Mouse (Mus musculus): ENCODE data around the gene Dvl1. TPM values are rescaled to one million over a fixed set of nuclear protein-coding genes. Genes with fewer than 3 reads are reported as not detected.

The Dvl1 gene
- total and polyA plus RNA-seq, 3 experiments = 56.8 to 60.3 TPM; not detected in 1

GRCm38 (mm10) chr4:155892438-155893211, 45.4 kb downstream of the Dvl1 start:
- H3K27ac ChIP-seq (ENCODE audit: control insufficient read depth, low read depth, low read length) = peak overlapping the region; percentile 20
- peak; percentile 69 for DNase-seq (ENCODE audit: low read depth, low spot score)
- H3K4me1 ChIP-seq (ENCODE audit: control insufficient read depth in 1 of 2, insufficient read depth in 2 of 2, low read length in 2 of 2) = peaks cover 5 to 17% of the 10 kb centered on the region in 2 experiments; a peak in 3 of 4 replicates

GRCm38 (mm10) chr4:155893212-155893690, 46.0 kb downstream of the Dvl1 start:
- peaks cover 50% of the 10 kb centered on the region for H3K79me2 ChIP-seq (ENCODE audit: control insufficient read depth, insufficient read depth, low read length, poor library complexity)
- peaks cover 0 to 4% of the 10 kb centered on the region in 2 experiments; a peak in 3 of 4 replicates for H3K36me3 ChIP-seq (ENCODE audit: control insufficient read depth in 1 of 2, insufficient read depth in 2 of 2, low read length in 2 of 2)
- H3K9me3 ChIP-seq (replicated peaks; ENCODE audit: insufficient read depth, low read length) = no peaks in the 10 kb centered on the region
- H3K4me3 ChIP-seq (ENCODE audit: control insufficient read depth in 1 of 2, insufficient read depth in 1 of 2, low read depth in 2 of 2, low read length in 2 of 2) = peak overlapping the region; percentile 79 to 88
- TF ChIP-seq USF2 (IDR thresholded peaks at IDR 0.05; ENCODE audit: borderline replicate concordance in 1 of 2, insufficient read depth in 1 of 2, low read depth in 1 of 2, low read length in 2 of 2) = no peak
- no peak for TF ChIP-seq MAZ (IDR thresholded peaks at IDR 0.05; ENCODE audit: low read depth, low read length)
- TF ChIP-seq MAX (IDR thresholded peaks at IDR 0.05; ENCODE audit: low read length) = peak; percentile 38; the same call in 1 of the 2 replicates
- TF ChIP-seq SIN3A (IDR thresholded peaks at IDR 0.05; ENCODE audit: low read length) = no peak
- no peak for TF ChIP-seq HCFC1 (IDR thresholded peaks at IDR 0.05; ENCODE audit: low read depth, low read length)
- DNase-seq (ENCODE audit: low read depth, low spot score) = peak; percentile 43
- H3K27ac ChIP-seq (ENCODE audit: control insufficient read depth, low read depth, low read length) = peak overlapping the region; percentile 25; the same call in 1 of the 2 replicates
- no peaks in the 10 kb centered on the region for H3K27me3 ChIP-seq (ENCODE audit: control insufficient read depth in 1 of 2, insufficient read depth in 2 of 2, low read length in 2 of 2)
- peak overlapping the region; percentile 89 for H3K9ac ChIP-seq (ENCODE audit: control insufficient read depth, low read depth, low read length, poor library complexity, severe bottlenecking)
- peaks cover 5 to 17% of the 10 kb centered on the region in 2 experiments; a peak in 3 of 4 replicates for H3K4me1 ChIP-seq (ENCODE audit: control insufficient read depth in 1 of 2, insufficient read depth in 2 of 2, low read length in 2 of 2)

More at GRCm38 (mm10) chr4:155892438-155893211, 45.4 kb downstream of the Dvl1 start:
- Histone ChIP-seq H3K4me3 (ENCODE audit: control insufficient read depth in 1 of 2, insufficient read depth in 1 of 2, low read depth in 2 of 2, low read length in 2 of 2) (peak overlapping the region; percentile 79 to 88), H3K79me2 (ENCODE audit: control insufficient read depth, insufficient read depth, low read length, poor library complexity) (peaks cover 50% of the 10 kb centered on the region), H3K9me3 (replicated peaks; ENCODE audit: insufficient read depth, low read length) (no peaks in the 10 kb centered on the region), H3K9ac (ENCODE audit: control insufficient read depth, low read depth, low read length, poor library complexity, severe bottlenecking) (peak overlapping the region; percentile 89), H3K36me3 (ENCODE audit: control insufficient read depth in 1 of 2, insufficient read depth in 2 of 2, low read length in 2 of 2) (peaks cover 0 to 4% of the 10 kb centered on the region in 2 experiments; a peak in 3 of 4 replicates), H3K27me3 (ENCODE audit: control insufficient read depth in 1 of 2, insufficient read depth in 2 of 2, low read length in 2 of 2) (no peaks in the 10 kb centered on the region)
- TF ChIP-seq EP300 (IDR thresholded peaks at IDR 0.05; ENCODE audit: low read depth in 1 of 2, low read length in 2 of 2) (no peak), KAT2A (conservative IDR thresholded peaks at IDR 0.05; ENCODE audit: low read depth, low read length) (no peak), SIN3A (IDR thresholded peaks at IDR 0.05; ENCODE audit: low read length) (peak; percentile 61), USF2 (IDR thresholded peaks at IDR 0.05; ENCODE audit: borderline replicate concordance in 1 of 2, insufficient read depth in 1 of 2, low read depth in 1 of 2, low read length in 2 of 2) (no peak), CHD2 (IDR thresholded peaks at IDR 0.05; ENCODE audit: low read length) (no peak), POLR2AphosphoS5 (IDR thresholded peaks at IDR 0.05; ENCODE audit: borderline replicate concordance, low read depth, low read length) (no peak), ETS1 (IDR thresholded peaks at IDR 0.05; ENCODE audit: low read depth, low read length) (0 out of 2 replicates have a peak, but pooled peaks have one; percentile 7), BHLHE40 (IDR thresholded peaks at IDR 0.05; ENCODE audit: borderline replicate concordance, low read depth, low read length) (no peak), TBP (IDR thresholded peaks at IDR 0.05; ENCODE audit: low read depth, low read length) (0 out of 2 replicates have a peak, but pooled peaks have one; percentile 32), MYB (IDR thresholded peaks at IDR 0.05; ENCODE audit: low read depth, low read length) (no peak), TCF12 (IDR thresholded peaks at IDR 0.05; ENCODE audit: low read depth, low read length) (no peak), MYC (IDR thresholded peaks at IDR 0.05; ENCODE audit: low read depth, low read length) (0 out of 2 replicates have a peak, but pooled peaks have one; percentile 21), HCFC1 (IDR thresholded peaks at IDR 0.05; ENCODE audit: low read depth, low read length) (peak; percentile 13; the same call in 1 of the 2 replicates), MAX (IDR thresholded peaks at IDR 0.05; ENCODE audit: low read length) (peak; percentile 52; the same call in 1 of the 2 replicates), GATA1 (IDR thresholded peaks at IDR 0.05; ENCODE audit: low read depth, low read length) (no peak), MAFK (IDR thresholded peaks at IDR 0.05; ENCODE audit: borderline replicate concordance, low read depth, low read length) (no peak), GABPA (IDR thresholded peaks at IDR 0.05; ENCODE audit: low read depth, low read length) (no peak), CHD1 (IDR thresholded peaks at IDR 0.05; ENCODE audit: low read depth, low read length) (no peak), ELF1 (IDR thresholded peaks at IDR 0.05; ENCODE audit: low read depth, low read length) (0 out of 2 replicates have a peak, but pooled peaks have one; percentile 6), MXI1 (IDR thresholded peaks at IDR 0.05; ENCODE audit: low read depth, low read length) (peak; percentile 86), ZMIZ1 (IDR thresholded peaks at IDR 0.05; ENCODE audit: low read depth, low read length) (no peak), TAL1 (IDR thresholded peaks at IDR 0.05; ENCODE audit: low read length) (no peak)

Measured in MEL (cell line).